Mouse (Mus musculus): ENCODE measurements around the gene Zfp991.
"Not testable (repeated sequence)": the region's sequence is repeated elsewhere in the genome, so short reads cannot be mapped to it uniquely, and the experiment has no call there.

GRCm38 (mm10) chr4:147170547-147170946 is 38.7 kb downstream of the Zfp991 start:
- TF ChIP-seq CTCF (IDR thresholded peaks at IDR 0.05); POLR2A (IDR thresholded peaks at IDR 0.05; ENCODE audit: insufficient read depth, low read depth, low read length); EP300 (IDR thresholded peaks at IDR 0.05; ENCODE audit: insufficient read depth, low read depth, low read length): not testable (repeated sequence)
